In the genomic region with DNA sequence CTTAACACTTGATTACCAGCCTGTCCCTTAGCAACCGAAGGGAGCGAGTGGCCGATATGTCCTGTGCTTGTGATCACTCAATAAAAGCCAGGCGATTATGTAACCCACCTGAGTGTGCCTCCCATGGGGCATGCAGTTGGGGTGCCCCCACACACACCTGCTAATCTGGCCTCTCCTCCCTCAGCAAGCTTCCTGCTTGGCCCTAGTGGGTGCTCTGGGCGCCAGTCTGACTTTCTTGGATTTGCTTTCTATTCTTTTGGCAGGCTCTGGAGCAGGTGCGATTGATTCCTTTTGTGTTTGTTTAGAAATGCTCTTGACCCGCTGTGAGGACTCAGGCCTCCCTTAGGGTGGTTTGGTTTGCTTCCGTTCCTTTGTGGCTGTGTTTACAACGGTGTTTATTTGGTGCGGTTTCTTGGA, we compare ENCODE assay signal across 12 mouse cellular contexts.
DNase-seq lines count a peak whose midpoint lies in the region; ATAC-seq and TF ChIP-seq lines count a peak whose summit lies in the region.
"Had no signal": no experiment of that assay in that cellular context is flagged by ENCODE, and none has a peak within 500 bp of the region (broad histone marks: within the 10 kb centered on the region; RNA-seq: fewer than 3 reads in every experiment).

No protein-coding gene starts in this region.

- peak; percentile 43; the same call in 1 of the 2 replicates for ATAC-seq in lung, embryonic 16.5 days (ENCODE audit: low read depth)
- ATAC-seq in megakaryocyte, adult 5-6 weeks (ENCODE audit: poor library complexity, severe bottlenecking) = no peak

- H3K27ac ChIP-seq in kidney, adult 2 months (ENCODE audit: insufficient read depth, low read depth, low read length) = no peak overlapping the region
- H3K27ac ChIP-seq in brown adipose tissue, adult 24 weeks (replicated peaks; ENCODE audit: low read depth, low read length) = peak overlapping the region; percentile 85
- H3K27ac ChIP-seq in lung, embryonic 16.5 days (ENCODE audit: low read length) = peak overlapping the region; percentile 63
- H3K27ac ChIP-seq: neural tube, embryonic 12.5 days had no signal

- WGBS in kidney, adult 2 months = 68% methylated on average over 10 of the region's 10 CpGs
- 26% methylated on average over 10 of the region's 10 CpGs for WGBS in lung, embryonic 16.5 days

- DNase-seq in kidney, adult 2 months = peak; percentile 49
- DNase-seq in kidney, adult 8-10 months = no peak
- peak; percentile 35 to 55 for DNase-seq in cerebellum, postnatal 25 days
- DNase-seq in spleen, adult 12 weeks (ENCODE audit: low spot score) = no peak
- no peak for DNase-seq in urinary bladder, postnatal 25 days (ENCODE audit: low spot score)
- DNase-seq: adrenal gland, adult 2 months; embryo, embryonic 11 days; thymus, adult 2 months had no signal

- no peaks in the 10 kb centered on the region for H3K36me3 ChIP-seq in kidney, adult 2 months (ENCODE audit: control insufficient read depth, insufficient read depth, low read length)
- H3K36me3 ChIP-seq in lung, embryonic 16.5 days (ENCODE audit: control insufficient read depth, insufficient read depth, low read length) = no peaks in the 10 kb centered on the region
- H3K36me3 ChIP-seq: neural tube, embryonic 12.5 days had no signal

- H3K27me3 ChIP-seq in kidney, adult 2 months (replicated peaks; ENCODE audit: control insufficient read depth, insufficient read depth, low read length) = no peaks in the 10 kb centered on the region
- no peaks in the 10 kb centered on the region for H3K27me3 ChIP-seq in lung, embryonic 16.5 days (ENCODE audit: control insufficient read depth, insufficient read depth, low read depth, low read length)
- H3K27me3 ChIP-seq: neural tube, embryonic 12.5 days had no signal

- H3K4me1 ChIP-seq in kidney, adult 2 months (ENCODE audit: control insufficient read depth, insufficient read depth, low read length) = peaks cover 9% of the 10 kb centered on the region; the same call in 1 of the 2 replicates
- H3K4me1 ChIP-seq in brown adipose tissue, adult 24 weeks (ENCODE audit: control insufficient read depth, insufficient read depth, insufficient read length, low read length) = peaks cover 53% of the 10 kb centered on the region
- peaks cover 19% of the 10 kb centered on the region for H3K4me1 ChIP-seq in lung, embryonic 16.5 days (replicated peaks; ENCODE audit: control insufficient read depth, insufficient read depth, low read length)
- H3K4me1 ChIP-seq: neural tube, embryonic 12.5 days had no signal

- no peak overlapping the region for H3K4me3 ChIP-seq in kidney, adult 2 months (ENCODE audit: insufficient read depth, low read depth, low read length)
- H3K4me3 ChIP-seq in brown adipose tissue, adult 24 weeks (ENCODE audit: insufficient read depth, low read depth, low read length) = no peak overlapping the region
- H3K4me3 ChIP-seq in lung, embryonic 16.5 days (ENCODE audit: low read length) = no peak overlapping the region
- H3K4me3 ChIP-seq: neural tube, embryonic 12.5 days had no signal

- no peak for TF ChIP-seq CTCF in kidney, adult 2 months (conservative IDR thresholded peaks at IDR 0.05; ENCODE audit: insufficient read depth, insufficient read length, low read depth, low read length)

- peak overlapping the region; percentile 7; the same call in 1 of the 2 replicates for H3K4me2 ChIP-seq in lung, embryonic 16.5 days (ENCODE audit: low read depth, low read length)
- H3K4me2 ChIP-seq: neural tube, embryonic 12.5 days had no signal

- no peak overlapping the region for H3K9ac ChIP-seq in lung, embryonic 16.5 days (ENCODE audit: low read length)
- H3K9ac ChIP-seq: neural tube, embryonic 12.5 days had no signal

- TF ChIP-seq POLR2A in kidney, adult 2 months (IDR thresholded peaks at IDR 0.05; ENCODE audit: low read depth, low read length) = no peak

- H3K9me3 ChIP-seq in lung, embryonic 16.5 days (ENCODE audit: control insufficient read depth, low read length) = no peaks in the 10 kb centered on the region
- H3K9me3 ChIP-seq: neural tube, embryonic 12.5 days had no signal

Comparison
In these comparisons a context has a peak if more than half of its experiments do, and no peak if none do; other contexts are left out.
1. DNase-seq: peak in kidney, adult 2 months (single experiment) and cerebellum, postnatal 25 days (2 of 2); none in kidney, adult 8-10 months (0 of 2), spleen, adult 12 weeks (single experiment) and urinary bladder, postnatal 25 days (single experiment).